Mouse (Mus musculus) myocyte (in vitro differentiated cells): Measurements from ENCODE around the gene Gatc.

ENCODE experiments used
- CEBPB ChIP-seq: IDR thresholded peaks from 2 replicates; pipeline ENCODE4 v1.6.1; 2011; ENCODE audit warnings: mild to moderate bottlenecking, moderate library complexity; ENCODE audit not compliant: poor library complexity, insufficient read depth, severe bottlenecking
- E2F4 ChIP-seq: IDR thresholded peaks from one replicate; pipeline ENCODE4 v1.6.1; 2011; ENCODE audit warnings: mild to moderate bottlenecking, control low read depth, moderate library complexity; ENCODE audit not compliant: insufficient read depth
- MAX ChIP-seq: IDR thresholded peaks from one replicate; pipeline ENCODE4 v1.6.1; 2011; ENCODE audit warnings: low read depth, mild to moderate bottlenecking, control low read depth
- MYOD1 ChIP-seq, 3 experiments: IDR thresholded peaks; one replicate each; pipeline ENCODE4 v1.6.1; 2011; ENCODE audit warnings: control low read depth in 2 of 3, low read depth in 2 of 3, mild to moderate bottlenecking in 2 of 3, moderate library complexity in 1 of 3; ENCODE audit not compliant: insufficient read length in 2 of 3, control insufficient read depth in 1 of 3
- POLR2A ChIP-seq: IDR thresholded peaks from one replicate; pipeline ENCODE4 v1.6.1; 2011; ENCODE audit warnings: low read depth, mild to moderate bottlenecking, control low read depth, moderate library complexity; ENCODE audit not compliant: insufficient read length
- POLR2AphosphoS2 ChIP-seq: IDR thresholded peaks from one replicate; pipeline ENCODE4 v1.6.1; 2011; ENCODE audit warnings: low read depth, control low read depth; ENCODE audit not compliant: insufficient read length
- REST ChIP-seq: IDR thresholded peaks from one replicate; pipeline ENCODE4 v1.6.1; 2011; ENCODE audit warnings: mild to moderate bottlenecking, control low read depth, moderate library complexity; ENCODE audit not compliant: insufficient read depth, insufficient read length
- USF1 ChIP-seq: IDR thresholded peaks from one replicate; pipeline ENCODE4 v1.6.1; 2011; ENCODE audit warnings: low read depth, mild to moderate bottlenecking, control low read depth, moderate library complexity

- peak; percentile 45 for TF ChIP-seq MAX
- peak; percentile 93 for TF ChIP-seq POLR2A
- TF ChIP-seq E2F4 = no peak
- TF ChIP-seq POLR2AphosphoS2 = peak; percentile 94
- no peak for TF ChIP-seq USF1
- peak in 2 of 3 experiments; percentile 62 to 70 for TF ChIP-seq MYOD1 (IDR thresholded peaks at IDR 0.05; ENCODE audit: control insufficient read depth in 1 of 3, insufficient read length in 2 of 3, low read depth in 2 of 3)
- no peak for TF ChIP-seq CEBPB
- peak; percentile 33 for TF ChIP-seq REST
Observed at GRCm38 (mm10) chr5:115300792-115301614, 40.0 kb downstream of the Gatc start, which contains the start of gene Dynll1.
